Mouse (Mus musculus) stomach, embryonic 15.5 days (tissue): ENCODE data around the gene Hes5. TPM values are rescaled to one million over a fixed set of nuclear protein-coding genes. Genes with fewer than 3 reads are reported as not detected.

ENCODE experiments used
- ATAC-seq: fragments of 200-750 bp; cut with Nextera tagmentation; 2 replicates; pipeline ENCODE4 v1.8.0; 2017; ENCODE audit warnings: low read depth, moderate number of reproducible peaks, moderate TSS enrichment; ENCODE audit not compliant: insufficient read depth, low FRiP score
- H3K27ac ChIP-seq: fragments of 300-500 bp; sonication (generic); 2 replicates; pipeline ENCODE4 v1.5.1; 2015; ENCODE audit warnings: mild to moderate bottlenecking, inconsistent platforms
- H3K27me3 ChIP-seq: fragments of 300-500 bp; sonication (generic); replicated peaks from 2 replicates; pipeline ENCODE4 v1.6.1; 2015; ENCODE audit warnings: inconsistent platforms
- H3K36me3 ChIP-seq: fragments of 300-500 bp; sonication (generic); 2 replicates; pipeline ENCODE4 v1.6.1; 2015; ENCODE audit warnings: inconsistent platforms
- H3K4me1 ChIP-seq: fragments of 300-500 bp; sonication (generic); 2 replicates; pipeline ENCODE4 v1.6.1; 2015; ENCODE audit warnings: inconsistent platforms
- H3K4me2 ChIP-seq: fragments of 300-500 bp; sonication (generic); 2 replicates; pipeline ENCODE4 v1.6.1; 2015; ENCODE audit warnings: mild to moderate bottlenecking, inconsistent platforms
- H3K4me3 ChIP-seq: fragments of 300-500 bp; sonication (generic); replicated peaks from 2 replicates; pipeline ENCODE4 v1.5.1; 2015; ENCODE audit warnings: inconsistent platforms
- H3K9ac ChIP-seq: fragments of 300-500 bp; sonication (generic); 2 replicates; pipeline ENCODE4 v1.6.1; 2015; ENCODE audit warnings: inconsistent platforms
- H3K9me3 ChIP-seq: fragments of 300-500 bp; sonication (generic); 2 replicates; pipeline ENCODE4 v1.6.1; 2016; ENCODE audit warnings: inconsistent platforms
- WGBS: fragments of 180-500 bp; shearing (Covaris S2); methylation state at CpG from one replicate; pipeline ENCODE4 v1.1.7; 2015; 5-methylcytosine and 5-hydroxymethylcytosine counted together
- polyA plus RNA-seq: library from polyadenylated mRNA; unstranded; fragments of >200 nt; fragmentation: Nextera tagmentation; extraction: Ambion mirVana; gene quantifications from 2 replicates; pipeline ENCODE4 v1.2.1, GENCODE M21; 2015

Hes5 gene
- polyA plus RNA-seq, 1 experiment from 2014 or later: 2.5 TPM

DNA sequence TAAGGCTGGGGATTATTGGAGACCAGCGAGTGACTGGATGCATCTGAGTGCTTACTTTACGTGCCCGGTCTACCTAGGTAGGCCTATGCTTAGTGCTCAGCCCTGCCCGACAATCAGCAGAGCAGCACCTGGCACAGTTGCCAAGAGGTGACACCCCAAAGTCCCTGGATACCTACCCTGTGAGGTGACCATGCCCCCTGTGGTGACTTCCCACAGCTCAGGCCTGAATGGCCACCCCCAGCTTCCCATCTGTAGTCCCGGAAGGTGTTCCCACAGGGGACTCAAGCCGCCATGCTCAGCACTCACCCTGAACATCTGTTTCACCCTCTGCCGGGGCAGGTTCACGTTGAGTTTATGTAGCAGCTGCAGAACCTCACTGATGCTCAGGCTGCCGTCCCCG is 45.6 kb downstream of the Hes5 start:
- Histone ChIP-seq H3K4me2 (no peak overlapping the region), H3K27me3 (no peaks in the 10 kb centered on the region), H3K4me3 (no peak overlapping the region), H3K9me3 (no peaks in the 10 kb centered on the region), H3K36me3 (no peaks in the 10 kb centered on the region), H3K4me1 (no peaks in the 10 kb centered on the region), H3K9ac (no peak overlapping the region), H3K27ac (no peak overlapping the region)
- no peak for ATAC-seq
- 43% methylated on average over 10 of the region's 10 CpGs for WGBS

DNA sequence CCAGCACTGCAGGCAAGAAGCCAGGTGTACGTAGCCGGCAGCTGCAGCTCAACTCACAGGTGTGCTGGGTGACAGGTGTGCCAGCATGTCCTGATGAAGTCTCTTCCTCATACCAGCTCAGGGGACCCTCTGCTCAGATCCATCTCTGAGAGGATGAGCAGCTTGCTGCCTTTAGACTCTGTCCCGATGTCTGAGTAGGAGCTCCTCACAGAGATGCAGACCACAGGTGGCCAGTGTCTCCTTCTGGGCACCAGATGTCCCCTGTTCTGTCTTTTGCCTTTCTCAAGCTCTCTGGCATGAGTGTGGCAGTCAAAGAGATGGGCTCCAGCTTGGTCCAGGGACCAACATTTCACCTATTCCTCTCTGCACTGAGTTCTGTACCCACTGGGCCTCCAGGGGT is 46.9 kb downstream of the Hes5 start:
- no peak overlapping the region for H3K27ac ChIP-seq
- H3K4me1 ChIP-seq: no peaks in the 10 kb centered on the region
- no peaks in the 10 kb centered on the region for H3K27me3 ChIP-seq
- no peak overlapping the region for H3K4me2 ChIP-seq
- H3K4me3 ChIP-seq: no peak overlapping the region
- 82% methylated on average over 3 of the region's 3 CpGs for WGBS
- no peak for ATAC-seq
- H3K36me3 ChIP-seq: no peaks in the 10 kb centered on the region
- no peak overlapping the region for H3K9ac ChIP-seq
- no peaks in the 10 kb centered on the region for H3K9me3 ChIP-seq

DNA sequence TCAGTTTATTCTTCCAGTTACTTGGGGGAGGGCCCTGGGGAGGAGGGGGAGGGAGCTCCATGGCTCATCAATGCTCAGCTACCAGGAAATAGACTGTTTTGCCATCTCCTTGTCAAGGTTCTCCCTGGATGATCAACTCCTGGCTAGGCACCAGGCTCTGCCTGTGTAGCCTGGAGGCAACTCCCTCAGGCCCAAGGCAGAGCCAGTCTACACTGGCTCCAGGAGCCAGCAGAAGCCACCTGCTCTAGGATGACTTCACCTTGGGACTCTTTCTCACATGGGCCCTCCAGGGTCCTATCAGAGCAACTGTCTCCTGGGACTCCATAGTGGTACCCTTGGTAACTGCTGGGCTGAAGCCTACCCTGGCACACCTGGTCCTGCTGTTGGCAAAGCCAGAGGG is 47.4 kb downstream of the Hes5 start:
- Histone ChIP-seq H3K27me3 (no peaks in the 10 kb centered on the region), H3K4me2 (no peak overlapping the region), H3K9me3 (no peaks in the 10 kb centered on the region), H3K36me3 (no peaks in the 10 kb centered on the region), H3K4me1 (no peaks in the 10 kb centered on the region), H3K4me3 (no peak overlapping the region), H3K27ac (no peak overlapping the region), H3K9ac (no peak overlapping the region)
- no peak for ATAC-seq

DNA sequence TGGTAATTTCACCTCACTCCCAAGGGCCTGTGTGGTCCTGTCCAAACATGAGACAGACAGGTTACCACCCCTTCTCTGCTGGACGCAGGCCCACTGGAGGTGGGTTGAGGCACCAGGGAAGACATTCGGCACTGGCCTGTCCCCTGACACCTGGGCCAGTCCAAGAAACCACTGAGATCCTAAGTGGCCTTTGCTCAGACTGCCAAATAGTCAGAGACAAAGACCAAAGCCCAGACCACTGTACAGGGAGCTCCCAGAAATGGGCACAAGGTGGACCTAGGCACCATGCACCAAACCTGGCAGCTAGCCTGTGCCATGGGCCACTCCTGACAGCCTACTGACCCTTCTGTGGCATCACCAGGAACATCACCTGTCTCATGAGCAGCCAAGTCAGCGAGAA is 48.5 kb downstream of the Hes5 start:
- H3K27ac ChIP-seq: no peak overlapping the region
- H3K36me3 ChIP-seq: no peaks in the 10 kb centered on the region
- no peak overlapping the region for H3K4me3 ChIP-seq
- H3K9ac ChIP-seq: no peak overlapping the region
- no peaks in the 10 kb centered on the region for H3K27me3 ChIP-seq
- 75% methylated on average over 3 of the region's 3 CpGs for WGBS
- no peaks in the 10 kb centered on the region for H3K9me3 ChIP-seq
- no peak overlapping the region for H3K4me2 ChIP-seq
- no peak for ATAC-seq
- no peaks in the 10 kb centered on the region for H3K4me1 ChIP-seq

DNA sequence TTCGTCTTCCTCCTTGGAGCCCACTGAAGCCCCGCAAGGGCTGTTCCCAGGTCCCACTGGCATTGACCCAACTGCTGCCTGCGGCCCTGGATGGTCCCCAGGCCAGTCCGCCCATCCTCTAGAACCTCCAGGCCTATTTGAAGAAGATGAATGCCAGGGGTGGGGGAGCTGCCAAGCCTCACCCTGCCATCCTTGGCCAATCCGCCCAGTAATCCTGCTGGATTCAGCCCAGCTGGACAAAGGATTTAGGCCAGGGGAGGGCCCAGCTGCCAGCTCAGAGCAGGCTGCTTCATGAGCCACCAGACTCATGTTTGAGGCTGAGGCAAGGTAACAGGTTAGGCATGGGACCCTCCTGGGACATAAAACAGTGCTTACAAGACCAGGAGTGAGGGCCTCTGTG is 50.1 kb downstream of the Hes5 start:
- no peak overlapping the region for H3K9ac ChIP-seq
- whole genome bisulfite sequencing: 79% methylated on average over 5 of the region's 5 CpGs
- no peak overlapping the region for H3K27ac ChIP-seq
- H3K9me3 ChIP-seq: no peaks in the 10 kb centered on the region
- H3K36me3 ChIP-seq: no peaks in the 10 kb centered on the region
- no peaks in the 10 kb centered on the region for H3K4me1 ChIP-seq
- no peak for ATAC-seq
- no peak overlapping the region for H3K4me3 ChIP-seq
- no peak overlapping the region for H3K4me2 ChIP-seq
- no peaks in the 10 kb centered on the region for H3K27me3 ChIP-seq

DNA sequence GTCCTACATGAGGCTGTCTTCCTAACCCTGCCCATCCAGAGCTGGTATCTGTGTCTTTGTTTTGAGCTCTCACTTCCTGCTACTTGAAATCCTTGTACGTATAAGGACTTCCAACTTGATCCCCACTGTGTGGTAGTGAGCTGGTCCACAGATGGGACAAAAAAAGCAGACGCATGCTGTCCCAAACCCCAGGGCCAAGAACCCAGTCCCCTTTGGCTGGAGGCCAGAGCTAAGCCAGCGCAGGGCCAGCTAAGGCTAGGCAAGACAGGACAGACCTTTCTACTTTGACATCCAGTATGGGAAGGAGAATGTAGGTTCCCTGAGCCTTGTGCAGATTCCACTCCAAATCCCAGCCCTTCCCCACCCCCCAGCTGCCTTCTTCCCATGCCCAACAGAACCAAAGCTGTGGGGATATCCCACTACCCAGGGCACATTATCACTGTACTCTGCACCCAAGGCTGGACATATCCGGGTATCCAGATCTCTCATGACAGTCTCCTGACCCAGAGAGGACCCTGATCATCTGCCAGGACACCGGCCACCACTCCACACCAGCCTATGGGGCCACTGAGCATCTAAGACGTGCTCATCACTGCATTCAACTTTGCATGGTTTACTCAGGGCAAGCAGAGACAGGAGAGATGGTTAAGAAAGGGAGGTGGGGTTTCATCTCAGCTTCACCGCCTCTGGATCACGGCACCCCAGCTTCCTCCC is 50.7 kb downstream of the Hes5 start:
- no peak for ATAC-seq
- no peak overlapping the region for H3K27ac ChIP-seq
- no peaks in the 10 kb centered on the region for H3K36me3 ChIP-seq
- H3K4me1 ChIP-seq: no peaks in the 10 kb centered on the region
- H3K27me3 ChIP-seq: no peaks in the 10 kb centered on the region
- no peak overlapping the region for H3K4me2 ChIP-seq
- H3K9me3 ChIP-seq: no peaks in the 10 kb centered on the region
- no peak overlapping the region for H3K4me3 ChIP-seq
- WGBS: 70% methylated on average over 8 of the region's 8 CpGs
- H3K9ac ChIP-seq: no peak overlapping the region

Other genes with a start within 250 kb of the Hes5 start
- gene Ttc34, start 123.5 kb upstream of the Hes5 start, polyA plus RNA-seq: 0.08 and 0.17 TPM in 2 replicates
- gene Mmel1, start 91.3 kb upstream of the Hes5 start, polyA plus RNA-seq: 0.21 and 0.23 TPM in 2 replicates
- gene Fam213b, start 61.8 kb upstream of the Hes5 start, polyA plus RNA-seq: 29.1 and 30.6 TPM in 2 replicates
- gene Tnfrsf14, start 32.4 kb upstream of the Hes5 start, polyA plus RNA-seq: 3.8 and 8.0 TPM in 2 replicates
- gene Pank4, start 3.2 kb downstream of the Hes5 start, polyA plus RNA-seq: 37.6 and 37.7 TPM in 2 replicates
- gene Plch2, start 95.9 kb downstream of the Hes5 start, polyA plus RNA-seq: 24.1 and 24.7 TPM in 2 replicates
- 18.4 and 19.1 TPM in 2 replicates for gene Pex10, start 106.1 kb downstream of the Hes5 start, polyA plus RNA-seq
- 175 and 179 TPM in 2 replicates for gene Rer1, start 125.5 kb downstream of the Hes5 start, polyA plus RNA-seq
- 5.1 and 5.3 TPM in 2 replicates for gene Morn1, start 125.7 kb downstream of the Hes5 start, polyA plus RNA-seq